Mouse (Mus musculus): ENCODE data around the gene Car9.

The Car9 gene

GRCm38 (mm10) chr4:43562769-43563600 is 56.2 kb downstream of the Car9 start:
- DNase-seq (ENCODE audit: low spot score): no peak
